Mouse (Mus musculus): ENCODE data around the gene P2ry6. TPM values are rescaled to one million over a fixed set of nuclear protein-coding genes. Genes with fewer than 3 reads are reported as not detected.
A peak's percentile ranks its signal among the peaks of the same experiment; 100 is the strongest.

P2ry6 gene
- total and polyA plus RNA-seq, 2 experiments from 2014 or later: 2.3 to 3.8 TPM

DNA sequence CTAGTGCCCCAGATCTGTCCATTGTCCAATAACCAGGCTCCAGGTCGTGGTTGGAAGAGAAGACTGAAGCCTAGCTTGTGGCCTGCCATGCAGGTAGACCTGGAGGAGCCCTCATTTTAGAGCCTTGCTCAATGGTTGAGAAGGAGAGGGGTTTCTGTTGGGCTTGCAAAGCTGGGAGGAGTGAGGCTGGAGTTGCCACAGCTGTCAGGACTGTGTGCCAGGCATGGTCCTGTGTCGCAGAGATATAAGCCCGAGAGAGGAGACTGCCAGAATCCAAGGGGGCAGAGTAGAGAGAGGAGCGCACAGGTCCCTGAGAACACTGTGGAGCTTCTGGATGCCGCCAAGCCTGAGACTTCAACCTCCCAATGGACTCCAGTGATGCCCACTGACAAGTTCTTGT lies 29.7 kb downstream of the P2ry6 start:
- no peak overlapping the region for H3K4me2 ChIP-seq (ENCODE audit: low read depth)
- H3K36me3 ChIP-seq (ENCODE audit: insufficient read depth): no peaks in the 10 kb centered on the region
- H3K4me1 ChIP-seq (ENCODE audit: insufficient read depth): peaks cover 3% of the 10 kb centered on the region; the same call in 1 of the 2 replicates
- no peak for ATAC-seq
- no peak for DNase-seq
- 85% methylated on average over 5 of the region's 5 CpGs for WGBS
- no peak overlapping the region for H3K4me3 ChIP-seq (ENCODE audit: low read depth, low read length)
- H3K9ac ChIP-seq: no peak overlapping the region
- no peaks in the 10 kb centered on the region for H3K9me3 ChIP-seq (ENCODE audit: low read length)
- no peak overlapping the region for H3K27ac ChIP-seq (ENCODE audit: low read depth, low read length)
- no peak for TF ChIP-seq CTCF (IDR thresholded peaks at IDR 0.05; ENCODE audit: low read depth)
- no peaks in the 10 kb centered on the region for H3K27me3 ChIP-seq (ENCODE audit: insufficient read depth, low read length)

DNA sequence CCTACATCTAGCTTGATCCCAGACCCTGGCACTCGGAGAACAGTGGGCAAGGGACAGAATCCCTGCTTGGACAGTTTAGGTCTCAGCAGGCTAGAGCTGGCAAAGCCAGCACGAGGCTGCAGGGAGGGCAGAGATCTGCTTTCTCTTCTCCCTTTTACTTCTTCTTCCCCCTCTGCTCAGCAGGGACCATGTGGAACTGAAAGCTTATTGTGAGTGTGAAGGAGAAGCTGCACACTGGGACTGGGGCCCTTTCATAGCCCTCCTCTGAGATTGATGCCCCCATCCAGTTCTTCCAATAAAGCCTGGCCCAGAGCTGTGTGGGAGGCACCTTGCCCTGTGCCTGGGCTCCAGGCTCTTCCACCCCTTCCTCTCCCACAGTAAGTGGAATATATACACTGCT lies 30.1 kb downstream of the P2ry6 start:
- no peak for ATAC-seq
- WGBS: 61% methylated on average over 2 of the region's 2 CpGs
- H3K27ac ChIP-seq (ENCODE audit: low read depth, low read length): no peak overlapping the region

DNA sequence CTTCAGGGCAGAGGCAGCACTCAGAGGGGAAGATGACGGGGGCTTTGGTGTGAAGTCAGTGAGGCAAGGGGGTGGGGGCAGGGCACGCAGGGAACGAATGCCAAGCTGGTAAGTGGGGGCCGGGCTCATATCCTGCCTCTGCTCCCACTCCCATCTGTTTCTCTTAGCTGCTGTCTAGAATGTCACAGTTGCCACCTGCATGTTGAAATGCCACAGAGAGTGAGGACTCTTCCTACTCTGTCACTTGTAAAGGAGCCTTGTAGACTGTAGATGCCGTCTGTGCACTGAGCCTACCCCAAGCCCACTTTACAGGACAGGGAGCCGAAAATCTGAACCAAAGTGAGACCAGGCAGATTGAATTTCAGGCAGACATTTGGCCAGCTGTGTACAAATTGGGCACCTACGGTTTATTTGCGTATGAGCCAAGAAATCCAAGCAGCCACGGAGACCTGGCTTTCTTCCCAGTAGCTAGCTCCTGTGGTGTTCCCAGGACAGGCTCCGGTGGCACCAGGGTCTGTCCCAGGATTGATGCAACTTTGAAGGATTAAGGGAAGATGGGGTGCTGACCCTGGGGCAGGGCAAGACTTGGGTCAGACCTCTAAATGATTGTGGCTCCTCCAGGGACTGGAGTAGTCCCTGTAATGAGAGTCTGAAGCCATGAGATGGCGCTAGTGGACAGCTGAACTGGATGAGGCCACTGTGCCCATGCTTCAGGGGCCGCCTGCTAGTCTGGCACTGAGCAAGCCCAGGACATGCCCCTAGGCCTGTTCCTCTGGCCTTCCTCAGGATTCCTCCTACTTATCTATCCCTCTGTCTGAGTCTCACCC lies 31.4 kb downstream of the P2ry6 start:
- WGBS: 23% methylated on average over 12 of the region's 12 CpGs
- Histone ChIP-seq H3K36me3 (ENCODE audit: insufficient read depth) (no peaks in the 10 kb centered on the region), H3K27me3 (ENCODE audit: insufficient read depth, low read length) (no peaks in the 10 kb centered on the region), H3K4me3 (ENCODE audit: low read depth, low read length) (no peak overlapping the region), H3K9ac (no peak overlapping the region), H3K4me2 (ENCODE audit: low read depth) (no peak overlapping the region), H3K4me1 (ENCODE audit: insufficient read depth) (peaks cover 3% of the 10 kb centered on the region; the same call in 1 of the 2 replicates), H3K27ac (ENCODE audit: low read depth, low read length) (no peak overlapping the region), H3K9me3 (ENCODE audit: low read length) (no peaks in the 10 kb centered on the region)
- TF ChIP-seq CTCF (IDR thresholded peaks at IDR 0.05; ENCODE audit: low read depth): peak; percentile 78
- ATAC-seq (peak; percentile 79), DNase-seq (peak; percentile 74)

More for the DNA sequence above, 30.1 kb downstream of the P2ry6 start:
- Histone ChIP-seq H3K9ac (no peak overlapping the region), H3K4me1 (ENCODE audit: insufficient read depth) (peaks cover 3% of the 10 kb centered on the region; the same call in 1 of the 2 replicates), H3K4me3 (ENCODE audit: low read depth, low read length) (no peak overlapping the region), H3K9me3 (ENCODE audit: low read length) (no peaks in the 10 kb centered on the region), H3K27me3 (ENCODE audit: insufficient read depth, low read length) (no peaks in the 10 kb centered on the region), H3K36me3 (ENCODE audit: insufficient read depth) (no peaks in the 10 kb centered on the region), H3K4me2 (ENCODE audit: low read depth) (no peak overlapping the region)
- no peak for TF ChIP-seq CTCF (IDR thresholded peaks at IDR 0.05; ENCODE audit: low read depth)
- no peak for DNase-seq

DNA sequence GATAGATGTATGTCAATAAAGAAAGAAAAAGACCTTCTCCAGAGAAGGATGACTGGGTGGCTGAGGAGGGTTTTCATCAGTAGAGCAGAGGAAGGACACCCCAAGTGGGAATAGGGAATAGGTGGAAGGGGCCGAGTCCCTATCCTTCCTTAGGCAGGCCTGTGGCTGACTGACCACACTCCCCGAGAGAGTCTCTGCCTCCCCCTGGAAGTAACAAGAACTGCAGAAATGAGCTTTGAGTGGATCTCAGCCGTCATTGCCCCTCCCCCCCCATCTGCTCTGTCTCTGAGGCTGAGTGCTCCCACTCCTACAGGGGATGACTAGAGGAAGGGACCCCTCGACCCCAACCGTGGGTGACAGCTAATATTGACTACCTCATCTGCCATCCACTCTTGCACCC lies 33.3 kb downstream of the P2ry6 start:
- Histone ChIP-seq H3K9me3 (ENCODE audit: low read length) (no peaks in the 10 kb centered on the region), H3K27ac (ENCODE audit: low read depth, low read length) (no peak overlapping the region), H3K4me3 (ENCODE audit: low read depth, low read length) (no peak overlapping the region), H3K4me2 (ENCODE audit: low read depth) (no peak overlapping the region), H3K27me3 (ENCODE audit: insufficient read depth, low read length) (no peaks in the 10 kb centered on the region), H3K36me3 (ENCODE audit: insufficient read depth) (no peaks in the 10 kb centered on the region), H3K4me1 (ENCODE audit: insufficient read depth) (peaks cover 3% of the 10 kb centered on the region; the same call in 1 of the 2 replicates), H3K9ac (no peak overlapping the region)
- WGBS: 47% methylated on average over 5 of the region's 5 CpGs
- ATAC-seq: no peak
- no peak for DNase-seq
- peak; percentile 27; the same call in 1 of the 2 replicates for TF ChIP-seq CTCF (IDR thresholded peaks at IDR 0.05; ENCODE audit: low read depth)

DNA sequence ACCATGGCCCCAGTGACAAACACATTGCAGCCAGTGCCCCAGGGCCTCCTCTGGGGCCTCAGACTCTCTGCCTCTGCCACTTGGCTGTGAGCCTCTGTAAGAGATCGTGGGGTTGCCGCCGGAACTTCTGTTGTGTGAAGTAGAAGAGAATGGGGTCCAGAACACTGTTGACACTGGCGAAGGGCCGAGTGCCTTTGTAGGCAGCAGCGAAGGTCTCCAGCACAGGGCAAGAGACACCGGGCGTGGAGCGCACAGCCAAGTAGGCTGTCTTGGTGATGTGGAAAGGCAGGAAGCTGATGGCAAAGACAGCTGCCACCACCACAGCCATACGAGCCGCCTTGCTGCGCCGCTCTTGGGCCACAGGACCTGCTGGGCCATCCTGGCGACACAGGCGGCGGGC lies 36.3 kb downstream of the P2ry6 start:
- TF ChIP-seq CTCF (IDR thresholded peaks at IDR 0.05; ENCODE audit: low read depth): no peak
- no peaks in the 10 kb centered on the region for H3K9me3 ChIP-seq (ENCODE audit: low read length)
- H3K27ac ChIP-seq (ENCODE audit: low read depth, low read length): no peak overlapping the region
- H3K4me1 ChIP-seq (ENCODE audit: insufficient read depth): peaks cover 2% of the 10 kb centered on the region; the same call in 1 of the 2 replicates
- H3K9ac ChIP-seq: no peak overlapping the region
- no peaks in the 10 kb centered on the region for H3K27me3 ChIP-seq (ENCODE audit: insufficient read depth, low read length)
- no peak overlapping the region for H3K4me2 ChIP-seq (ENCODE audit: low read depth)
- ATAC-seq: no peak
- no peak for DNase-seq
- no peak overlapping the region for H3K4me3 ChIP-seq (ENCODE audit: low read depth, low read length)
- no peaks in the 10 kb centered on the region for H3K36me3 ChIP-seq (ENCODE audit: insufficient read depth)
- WGBS: 75% methylated on average over 16 of the region's 16 CpGs

DNA sequence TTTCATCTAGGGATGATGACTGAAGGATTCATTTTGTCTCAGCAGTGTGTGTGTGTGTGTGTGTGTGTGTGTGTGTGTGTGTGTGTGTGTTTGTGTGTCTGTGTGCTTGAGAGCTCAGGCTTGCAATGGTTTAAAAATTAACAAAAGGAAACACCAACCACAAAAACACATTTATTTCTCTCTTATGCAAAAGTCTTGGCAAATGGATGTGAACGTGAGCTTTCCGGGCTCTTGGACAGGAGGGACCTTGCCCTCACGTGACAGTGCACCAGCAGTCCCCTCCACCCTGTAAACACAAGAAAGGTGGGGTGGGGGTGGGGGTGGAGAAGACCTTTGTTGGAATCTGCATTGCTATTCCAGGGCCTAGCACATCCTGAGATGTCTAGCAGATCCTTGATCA lies 37.0 kb downstream of the P2ry6 start:
- no peaks in the 10 kb centered on the region for H3K36me3 ChIP-seq (ENCODE audit: insufficient read depth)
- 91% methylated on average over 3 of the region's 3 CpGs for WGBS
- no peak for TF ChIP-seq CTCF (IDR thresholded peaks at IDR 0.05; ENCODE audit: low read depth)
- H3K9me3 ChIP-seq (ENCODE audit: low read length): no peaks in the 10 kb centered on the region
- no peak overlapping the region for H3K4me2 ChIP-seq (ENCODE audit: low read depth)
- no peak overlapping the region for H3K9ac ChIP-seq
- no peak overlapping the region for H3K4me3 ChIP-seq (ENCODE audit: low read depth, low read length)
- DNase-seq (no peak), ATAC-seq (no peak)
- no peaks in the 10 kb centered on the region for H3K4me1 ChIP-seq (ENCODE audit: insufficient read depth)
- H3K27me3 ChIP-seq (ENCODE audit: insufficient read depth, low read length): no peaks in the 10 kb centered on the region
- H3K27ac ChIP-seq (ENCODE audit: low read depth, low read length): no peak overlapping the region

DNA sequence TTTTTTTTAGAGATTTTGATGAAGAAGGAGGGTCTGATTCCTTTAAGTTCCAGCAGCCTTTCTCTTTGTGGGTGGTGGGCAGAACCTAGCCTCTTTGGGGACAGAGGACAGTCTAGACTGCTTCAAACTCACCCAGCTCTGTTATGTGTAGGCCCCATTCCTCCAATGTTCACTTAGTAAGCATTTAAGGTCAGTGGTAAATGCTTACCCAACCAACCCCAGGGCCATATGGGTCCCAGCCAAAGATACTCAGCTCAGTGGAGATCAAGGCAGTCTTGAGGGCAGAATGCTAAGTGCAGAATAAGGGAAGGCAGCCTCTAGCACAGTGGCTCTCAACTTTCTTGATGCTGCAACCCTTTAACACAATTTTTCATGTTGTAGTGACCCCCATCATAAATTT lies 40.9 kb downstream of the P2ry6 start:
- no peaks in the 10 kb centered on the region; the same call in 1 of the 2 replicates for H3K27me3 ChIP-seq (ENCODE audit: insufficient read depth, low read length)
- no peak overlapping the region for H3K27ac ChIP-seq (ENCODE audit: low read depth, low read length)
- no peaks in the 10 kb centered on the region for H3K9me3 ChIP-seq (ENCODE audit: low read length)
- H3K36me3 ChIP-seq (ENCODE audit: insufficient read depth): no peaks in the 10 kb centered on the region
- no peak overlapping the region for H3K9ac ChIP-seq
- H3K4me2 ChIP-seq (ENCODE audit: low read depth): no peak overlapping the region
- no peak for DNase-seq
- no peak overlapping the region for H3K4me3 ChIP-seq (ENCODE audit: low read depth, low read length)
- 0 out of 2 replicates have a peak, but pooled peaks cover 4% of the 10 kb centered on the region for H3K4me1 ChIP-seq (ENCODE audit: insufficient read depth)
- no peak for TF ChIP-seq CTCF (IDR thresholded peaks at IDR 0.05; ENCODE audit: low read depth)
- no peak for ATAC-seq

Data from forebrain, postnatal 0 days (tissue).